ENCODE assay signal across 18 mouse cellular contexts in the genomic region with DNA sequence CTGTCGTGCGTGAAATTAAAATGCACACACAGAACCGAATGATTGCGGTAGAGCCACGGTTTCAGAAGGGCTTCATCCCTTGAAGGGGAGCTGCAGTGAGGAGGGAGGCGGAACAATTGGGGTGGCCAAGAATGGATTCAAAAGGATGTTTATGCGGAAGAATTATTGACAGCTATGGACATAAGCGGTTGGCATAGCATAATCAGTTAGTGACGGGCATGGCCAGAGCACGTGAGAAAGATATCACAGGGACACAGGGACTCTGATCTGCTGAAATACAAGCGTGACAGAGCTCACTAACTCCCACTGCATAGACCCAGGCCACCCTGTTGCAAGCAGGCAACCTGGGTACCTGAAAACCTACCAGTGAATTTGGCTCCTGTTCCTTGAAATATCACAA.
DNase-seq lines count a peak whose midpoint lies in the region; ATAC-seq lines count a peak whose summit lies in the region.
"Had no signal": no experiment of that assay in that cellular context is flagged by ENCODE, and none has a peak within 500 bp of the region (broad histone marks: within the 10 kb centered on the region; RNA-seq: fewer than 3 reads in every experiment).

No protein-coding gene starts in this region.

- 57% methylated on average over 11 of the region's 11 CpGs for WGBS in hindbrain, embryonic 12.5 days
- WGBS in hindbrain, embryonic 10.5 days, result 67% methylated on average over 11 of the region's 11 CpGs
- 46% methylated on average over 11 of the region's 11 CpGs for WGBS in hindbrain, embryonic 14.5 days
- 85% methylated on average over 11 of the region's 11 CpGs for WGBS in limb, embryonic 12.5 days
- WGBS in neural tube, embryonic 13.5 days, result 47% methylated on average over 11 of the region's 11 CpGs
- 77% methylated on average over 11 of the region's 11 CpGs for WGBS in liver, embryonic 12.5 days (ENCODE audit: insufficient replicate concordance)

- peak overlapping the region; percentile 30 for H3K4me2 ChIP-seq in hindbrain, embryonic 12.5 days (replicated peaks)
- peak overlapping the region; percentile 37 for H3K4me2 ChIP-seq in hindbrain, embryonic 14.5 days (replicated peaks)
- H3K4me2 ChIP-seq in limb, embryonic 12.5 days, result no peak overlapping the region
- peak overlapping the region; percentile 45 for H3K4me2 ChIP-seq in neural tube, embryonic 13.5 days
- no peak overlapping the region for H3K4me2 ChIP-seq in liver, embryonic 12.5 days
- H3K4me2 ChIP-seq: embryonic facial prominence, embryonic 12.5 days; intestine, embryonic 15.5 days; stomach, embryonic 15.5 days had no signal

- H3K9me3 ChIP-seq in hindbrain, embryonic 12.5 days (replicated peaks), result no peaks in the 10 kb centered on the region
- no peaks in the 10 kb centered on the region for H3K9me3 ChIP-seq in hindbrain, embryonic 10.5 days
- no peaks in the 10 kb centered on the region for H3K9me3 ChIP-seq in hindbrain, embryonic 14.5 days (ENCODE audit: control insufficient read depth, low read length)
- no peaks in the 10 kb centered on the region for H3K9me3 ChIP-seq in limb, embryonic 12.5 days
- H3K9me3 ChIP-seq in neural tube, embryonic 13.5 days, result no peaks in the 10 kb centered on the region
- H3K9me3 ChIP-seq in liver, embryonic 12.5 days (replicated peaks), result no peaks in the 10 kb centered on the region
- H3K9me3 ChIP-seq: embryonic facial prominence, embryonic 12.5 days; intestine, embryonic 15.5 days; kidney, embryonic 15.5 days; megakaryocyte, embryonic 14.5 days; stomach, embryonic 15.5 days had no signal

- H3K4me1 ChIP-seq in hindbrain, embryonic 12.5 days, result 0 out of 2 replicates have a peak, but pooled peaks cover 5% of the 10 kb centered on the region
- H3K4me1 ChIP-seq in hindbrain, embryonic 10.5 days (replicated peaks), result peaks cover 9% of the 10 kb centered on the region
- H3K4me1 ChIP-seq in hindbrain, embryonic 14.5 days (replicated peaks; ENCODE audit: control insufficient read depth, insufficient read depth, low read length), result no peaks in the 10 kb centered on the region
- H3K4me1 ChIP-seq in limb, embryonic 12.5 days (replicated peaks), result peaks cover 14% of the 10 kb centered on the region
- H3K4me1 ChIP-seq in neural tube, embryonic 13.5 days (replicated peaks), result peaks cover 8% of the 10 kb centered on the region
- H3K4me1 ChIP-seq in liver, embryonic 12.5 days, result no peaks in the 10 kb centered on the region
- H3K4me1 ChIP-seq: embryonic facial prominence, embryonic 12.5 days; intestine, embryonic 15.5 days; kidney, embryonic 15.5 days; megakaryocyte, embryonic 14.5 days; stomach, embryonic 15.5 days had no signal

- no peaks in the 10 kb centered on the region for H3K27me3 ChIP-seq in hindbrain, embryonic 12.5 days
- no peaks in the 10 kb centered on the region for H3K27me3 ChIP-seq in hindbrain, embryonic 10.5 days (ENCODE audit: insufficient read depth, poor library complexity, severe bottlenecking)
- H3K27me3 ChIP-seq in hindbrain, embryonic 14.5 days (ENCODE audit: control insufficient read depth, insufficient read depth, low read length), result no peaks in the 10 kb centered on the region
- H3K27me3 ChIP-seq in limb, embryonic 12.5 days, result no peaks in the 10 kb centered on the region
- no peaks in the 10 kb centered on the region for H3K27me3 ChIP-seq in neural tube, embryonic 13.5 days
- H3K27me3 ChIP-seq in liver, embryonic 12.5 days (replicated peaks), result no peaks in the 10 kb centered on the region
- H3K27me3 ChIP-seq: embryonic facial prominence, embryonic 12.5 days; intestine, embryonic 15.5 days; kidney, embryonic 15.5 days; megakaryocyte, embryonic 14.5 days; stomach, embryonic 15.5 days had no signal

- H3K27ac ChIP-seq in hindbrain, embryonic 12.5 days, result no peak overlapping the region
- no peak overlapping the region for H3K27ac ChIP-seq in hindbrain, embryonic 10.5 days
- H3K27ac ChIP-seq in hindbrain, embryonic 14.5 days, result no peak overlapping the region
- peak overlapping the region; percentile 72 for H3K27ac ChIP-seq in limb, embryonic 12.5 days
- H3K27ac ChIP-seq in neural tube, embryonic 13.5 days (replicated peaks), result peak overlapping the region; percentile 20; the same call in 1 of the 2 replicates
- no peak overlapping the region for H3K27ac ChIP-seq in liver, embryonic 12.5 days
- H3K27ac ChIP-seq: embryonic facial prominence, embryonic 12.5 days; intestine, embryonic 15.5 days; kidney, embryonic 15.5 days; stomach, embryonic 15.5 days had no signal

- no peak overlapping the region for H3K4me3 ChIP-seq in hindbrain, embryonic 12.5 days
- H3K4me3 ChIP-seq in hindbrain, embryonic 10.5 days, result no peak overlapping the region
- no peak overlapping the region for H3K4me3 ChIP-seq in hindbrain, embryonic 14.5 days (replicated peaks; ENCODE audit: low read length)
- H3K4me3 ChIP-seq in limb, embryonic 12.5 days (replicated peaks), result no peak overlapping the region
- peak overlapping the region; percentile 16 for H3K4me3 ChIP-seq in neural tube, embryonic 13.5 days
- no peak overlapping the region for H3K4me3 ChIP-seq in liver, embryonic 12.5 days
- H3K4me3 ChIP-seq: embryonic facial prominence, embryonic 12.5 days; intestine, embryonic 15.5 days; kidney, embryonic 15.5 days; megakaryocyte, embryonic 14.5 days; stomach, embryonic 15.5 days had no signal

- no peaks in the 10 kb centered on the region for H3K36me3 ChIP-seq in hindbrain, embryonic 12.5 days
- H3K36me3 ChIP-seq in hindbrain, embryonic 10.5 days, result no peaks in the 10 kb centered on the region
- H3K36me3 ChIP-seq in hindbrain, embryonic 14.5 days (replicated peaks; ENCODE audit: control insufficient read depth, insufficient read depth), result no peaks in the 10 kb centered on the region
- no peaks in the 10 kb centered on the region for H3K36me3 ChIP-seq in limb, embryonic 12.5 days
- no peaks in the 10 kb centered on the region for H3K36me3 ChIP-seq in neural tube, embryonic 13.5 days
- no peaks in the 10 kb centered on the region for H3K36me3 ChIP-seq in liver, embryonic 12.5 days
- H3K36me3 ChIP-seq: embryonic facial prominence, embryonic 12.5 days; intestine, embryonic 15.5 days; kidney, embryonic 15.5 days; stomach, embryonic 15.5 days had no signal

- DNase-seq in hindbrain, embryonic 10.5 days (ENCODE audit: low spot score), result no peak
- DNase-seq in hindbrain, embryonic 14.5 days (ENCODE audit: low spot score), result no peak
- DNase-seq in B cell, adult 2 months, result no peak
- DNase-seq: gastrocnemius, postnatal 10 days; heart, postnatal 14 days; lung, postnatal 10 days; spleen, adult 18-20 months; thymus, adult 2 months had no signal

- no peak overlapping the region for H3K9ac ChIP-seq in hindbrain, embryonic 12.5 days
- no peak overlapping the region for H3K9ac ChIP-seq in hindbrain, embryonic 14.5 days
- no peak overlapping the region for H3K9ac ChIP-seq in limb, embryonic 12.5 days (replicated peaks)
- peak overlapping the region; percentile 26; the same call in 1 of the 2 replicates for H3K9ac ChIP-seq in neural tube, embryonic 13.5 days
- H3K9ac ChIP-seq in liver, embryonic 12.5 days, result no peak overlapping the region
- H3K9ac ChIP-seq: embryonic facial prominence, embryonic 12.5 days; intestine, embryonic 15.5 days; kidney, embryonic 15.5 days; stomach, embryonic 15.5 days had no signal

- 0 out of 2 replicates have a peak, but pooled peaks have one; percentile 29 for ATAC-seq in hindbrain, embryonic 12.5 days (ENCODE audit: low FRiP score)
- ATAC-seq in hindbrain, embryonic 14.5 days (ENCODE audit: low FRiP score), result no peak
- ATAC-seq in limb, embryonic 12.5 days (ENCODE audit: insufficient number of reproducible peaks, insufficient read depth, low FRiP score, low TSS enrichment, low read depth), result no peak
- ATAC-seq in neural tube, embryonic 13.5 days (ENCODE audit: low read depth), result peak; percentile 61; the same call in 1 of the 2 replicates
- no peak for ATAC-seq in liver, embryonic 12.5 days
- ATAC-seq: forebrain, embryonic 16.5 days; intestine, embryonic 15.5 days had no signal

Comparison
In these comparisons a context has a peak if more than half of its experiments do, and no peak if none do; other contexts are left out.
1. ATAC-seq: peak in hindbrain, embryonic 12.5 days (single experiment) and neural tube, embryonic 13.5 days (single experiment); none in hindbrain, embryonic 14.5 days (single experiment), limb, embryonic 12.5 days (single experiment) and liver, embryonic 12.5 days (single experiment).
2. H3K27ac ChIP-seq: peak in limb, embryonic 12.5 days (single experiment) and neural tube, embryonic 13.5 days (single experiment); none in hindbrain, embryonic 12.5 days (single experiment), hindbrain, embryonic 10.5 days (single experiment), hindbrain, embryonic 14.5 days (single experiment) and liver, embryonic 12.5 days (single experiment).
3. H3K4me2 ChIP-seq: peak in hindbrain, embryonic 12.5 days (single experiment), hindbrain, embryonic 14.5 days (single experiment) and neural tube, embryonic 13.5 days (single experiment); none in limb, embryonic 12.5 days (single experiment) and liver, embryonic 12.5 days (single experiment).